In the genomic region with DNA sequence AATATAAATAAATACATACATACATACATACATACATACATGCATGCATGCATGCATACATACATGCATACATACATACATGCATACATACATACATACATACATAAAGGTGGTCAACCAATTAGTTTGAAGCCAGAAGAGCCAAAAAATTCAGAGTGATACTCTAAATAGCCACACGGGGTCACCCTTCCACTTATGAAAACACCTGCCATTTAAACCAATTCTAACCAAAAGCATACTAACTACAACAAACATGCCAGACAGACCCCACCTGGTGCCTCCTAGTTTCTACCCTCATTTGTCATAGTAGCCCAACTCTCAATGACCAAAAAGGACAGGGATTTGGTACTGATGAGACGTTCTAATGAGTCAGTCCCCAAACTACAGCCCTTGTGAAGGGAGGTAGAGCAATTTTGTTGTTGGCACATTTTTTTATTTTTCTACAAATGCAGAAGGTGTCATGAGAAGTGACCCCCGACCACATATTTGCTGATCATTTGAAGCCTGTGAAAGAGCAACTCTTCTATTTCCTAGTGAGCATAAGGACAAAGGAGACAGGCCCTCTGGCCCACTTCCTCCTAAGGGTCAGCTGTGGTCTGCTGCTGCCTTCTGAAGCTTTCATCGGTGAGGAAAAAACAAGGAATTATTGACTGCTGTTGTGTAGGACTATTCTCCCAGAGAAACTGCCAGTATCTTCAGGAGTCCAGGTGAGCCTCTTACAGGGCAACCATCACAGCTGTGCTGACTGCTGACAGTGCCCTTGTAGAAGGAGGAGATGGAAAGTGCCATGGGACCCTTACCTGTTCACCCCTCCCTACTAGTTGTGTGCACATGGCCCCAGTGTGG, we compare ENCODE assay signal across 8 mouse cellular contexts. TPM values are rescaled to one million over a fixed set of nuclear protein-coding genes. Genes with fewer than 3 reads are reported as not detected.
DNase-seq lines count a peak whose midpoint lies in the region; ATAC-seq and TF ChIP-seq lines count a peak whose summit lies in the region.
"Had no signal": no experiment of that assay in that cellular context is flagged by ENCODE, and none has a peak within 500 bp of the region (broad histone marks: within the 10 kb centered on the region; RNA-seq: fewer than 3 reads in every experiment).

No protein-coding gene starts in this region.

- H3K4me1 ChIP-seq in G1E (ENCODE audit: insufficient read depth, low read depth, low read length) = peaks cover 12% of the 10 kb centered on the region; the same call in 1 of the 2 replicates
- H3K4me1 ChIP-seq: heart, embryonic 13.5 days had no signal

- peak; percentile 15; the same call in 1 of the 2 replicates for ATAC-seq in G1E (ENCODE audit: extremely low read depth, insufficient number of reproducible peaks, low FRiP score, poor library complexity, severe bottlenecking)
- peak; percentile 84 for ATAC-seq in granulocyte monocyte progenitor cell, adult 5-6 weeks (replicated peaks; ENCODE audit: poor library complexity, severe bottlenecking)

- H3K27me3 ChIP-seq in G1E (ENCODE audit: insufficient read depth, low read length) = peaks cover 12% of the 10 kb centered on the region
- H3K27me3 ChIP-seq: heart, embryonic 13.5 days had no signal

- no peaks in the 10 kb centered on the region for H3K9me3 ChIP-seq in G1E (replicated peaks)
- H3K9me3 ChIP-seq: heart, embryonic 13.5 days had no signal

- no peak overlapping the region for H3K4me3 ChIP-seq in G1E (ENCODE audit: low read depth, low read length)
- H3K4me3 ChIP-seq: heart, embryonic 13.5 days had no signal

- no peaks in the 10 kb centered on the region for H3K36me3 ChIP-seq in G1E (replicated peaks)
- H3K36me3 ChIP-seq: heart, embryonic 13.5 days had no signal

- peak; percentile 33; the same call in 1 of the 2 replicates for TF ChIP-seq CTCF in G1E (IDR thresholded peaks at IDR 0.05; ENCODE audit: low read depth, low read length)

- DNase-seq in B cell, adult 2 months = peak; percentile 75 to 81
- peak; percentile 13 for DNase-seq in G1E (ENCODE audit: low spot score)
- peak; percentile 56 to 73 for DNase-seq in cerebellum, postnatal 10 days
- peak; percentile 62 for DNase-seq in kidney, postnatal 14 days
- peak; percentile 55 for DNase-seq in lung, postnatal 10 days
- peak; percentile 72 for DNase-seq in retina, postnatal 1 day

RNA-seq across cellular contexts. Expression of a gene that starts 22.4 kb away (rescaled TPM):
- total RNA-seq in G1E (2014; fragmentation: Nextera tagmentation) = not detected in 2 replicates
- not detected in 2 replicates for total RNA-seq in G1E (2017)
- polyA plus RNA-seq in G1E (2012) = not detected in 2 replicates
- total RNA-seq in granulocyte monocyte progenitor cell, adult 5-6 weeks (2014; fragmentation: Nextera tagmentation) = not detected in 2 replicates
- not detected in 2 replicates for total RNA-seq in granulocyte monocyte progenitor cell, adult 5-6 weeks (2017)
- polyA plus RNA-seq: heart, embryonic 13.5 days had no signal

RNA-seq across cellular contexts. Expression of a gene that starts 49.6 kb away (rescaled TPM):
- total RNA-seq in G1E (2014; fragmentation: Nextera tagmentation) = 120 and 137 TPM in 2 replicates
- total RNA-seq in G1E (2017) = 105 and 118 TPM in 2 replicates
- polyA plus RNA-seq in G1E (2012) = 35.3 and 49.4 TPM in 2 replicates
- total RNA-seq in granulocyte monocyte progenitor cell, adult 5-6 weeks (2014; fragmentation: Nextera tagmentation) = 77.3 and 83.0 TPM in 2 replicates
- total RNA-seq in granulocyte monocyte progenitor cell, adult 5-6 weeks (2017) = 114 and 119 TPM in 2 replicates

Comparison
In these comparisons a context has a peak if more than half of its experiments do, and no peak if none do; other contexts are left out.
1. DNase-seq: peak in every context shown above with its lines; median percentile 78 in B cell, adult 2 months; 72 in retina, postnatal 1 day; 64 in cerebellum, postnatal 10 days; 62 in kidney, postnatal 14 days; 55 in lung, postnatal 10 days; 13 in G1E.